Mouse (Mus musculus) hindbrain, embryonic 13.5 days (tissue): Measurements from ENCODE around the gene Mrps11. TPM values are rescaled to one million over a fixed set of nuclear protein-coding genes. Genes with fewer than 3 reads are reported as not detected.

Experiments
- polyA plus RNA-seq: library from polyadenylated mRNA; unstranded; fragments of >200 nt; fragmentation: Nextera tagmentation; extraction: Ambion mirVana; gene quantifications from 2 replicates; pipeline ENCODE4 v1.2.1, GENCODE M21; 2015

The Mrps11 gene
- polyA plus RNA-seq, 1 experiment from 2014 or later = 71.9 TPM

Other genes with a start within 250 kb of the Mrps11 start
- gene Ntrk3, start 45.1 kb upstream of the Mrps11 start, polyA plus RNA-seq = 21.1 and 22.6 TPM in 2 replicates
- gene Mrpl46, start 412 bp downstream of the Mrps11 start, polyA plus RNA-seq = 57.1 and 57.5 TPM in 2 replicates
- gene Det1, start 64.1 kb downstream of the Mrps11 start, polyA plus RNA-seq = 15.5 and 18.5 TPM in 2 replicates
- gene Aen, start 112.7 kb downstream of the Mrps11 start, polyA plus RNA-seq = 47.0 and 50.3 TPM in 2 replicates
- 0.40 and 0.42 TPM in 2 replicates for gene Isg20, start 130.3 kb downstream of the Mrps11 start, polyA plus RNA-seq